Mouse (Mus musculus) olfactory bulb, adult 2 months (tissue): ENCODE measurements around the gene Fyn.

Experiments used
- CTCF ChIP-seq: fragments of 200-500 bp; IDR thresholded peaks from 2 replicates; pipeline ENCODE4 v1.5.1; 2012; ENCODE audit warnings: low read depth, mild to moderate bottlenecking, low read length, moderate library complexity; ENCODE audit not compliant: insufficient read depth
- POLR2A ChIP-seq: fragments of 200-500 bp; IDR thresholded peaks from 2 replicates; pipeline ENCODE4 v1.6.1; 2012; ENCODE audit warnings: mild to moderate bottlenecking, low read depth, low read length, moderate library complexity; ENCODE audit not compliant: insufficient read depth

- no peak for TF ChIP-seq CTCF
- no peak for TF ChIP-seq POLR2A
Observed at GRCm38 (mm10) chr10:39571011-39571410, 202.4 kb downstream of the Fyn start.
